Mouse (Mus musculus): ENCODE measurements at regions not wholly inside any gene's neighbourhood (a gene's known extent, or its start where the extent isn't known, plus 50 kb on each side); places are given as distances from the start of the nearest gene placed in this dataset.

GRCm38 (mm10) chr13:103396526-103397020 is 62.3 kb upstream of the Mast4 start:
- no peak for TF ChIP-seq POLR2A (IDR thresholded peaks at IDR 0.05; ENCODE audit: borderline replicate concordance, extremely low read depth, low read depth, low read length)
- TF ChIP-seq CTCF (IDR thresholded peaks at IDR 0.05; ENCODE audit: insufficient read depth, low read length) = no peak

All from lung, adult 2 months (tissue).